Mouse (Mus musculus) ovary, postnatal 36 days (tissue): ENCODE data around the gene 1700093K21Rik.
A peak's percentile ranks its signal among the peaks of the same experiment; 100 is the strongest.
"Not testable (repeated sequence)": the region's sequence is repeated elsewhere in the genome, so short reads cannot be mapped to it uniquely, and the experiment has no call there.

Experiments used
- DNase-seq: peaks from one replicate; pipeline ENCODE4 v3.0.0; 2022; ENCODE audit warnings: low spot score, mixed read lengths

1700093K21Rik gene

DNA sequence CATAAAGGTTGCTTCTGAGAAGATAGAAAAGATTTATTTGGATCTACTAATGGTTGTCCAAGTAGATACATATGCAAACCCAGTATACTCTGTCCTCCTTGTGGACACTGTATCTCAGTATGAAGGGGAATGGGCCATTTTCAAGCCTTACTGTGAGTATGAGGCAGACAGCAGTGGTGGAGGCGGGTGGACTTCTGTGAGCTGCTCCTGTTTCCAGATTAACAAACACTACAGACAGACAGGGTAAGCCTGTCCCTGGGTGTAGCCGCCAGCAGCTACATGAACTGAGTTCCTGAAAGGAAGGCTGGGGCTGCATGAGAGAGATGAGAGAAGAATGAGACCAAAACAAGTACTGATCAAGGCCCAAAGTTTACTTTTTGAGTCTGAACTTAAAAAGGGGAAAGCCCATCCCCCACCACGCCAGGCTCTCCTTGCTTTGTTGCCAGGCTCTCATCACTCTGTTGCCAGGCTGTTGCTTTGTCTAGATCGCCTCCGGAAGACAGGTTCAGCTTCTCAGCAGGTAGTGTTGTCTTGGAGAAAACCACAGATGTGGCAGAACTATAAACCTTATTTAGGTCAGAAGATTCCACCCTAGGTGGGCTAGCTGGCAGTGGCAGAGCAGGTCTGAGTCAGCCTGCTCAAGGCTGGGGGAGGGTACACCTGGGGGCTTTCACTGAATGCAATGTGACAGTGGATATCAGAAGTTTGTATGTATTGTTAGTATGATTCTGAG, at the start of gene 1700093K21Rik:
TSS of gene 1700093K21Rik (minus strand) at position 683 of the 733 bp plus-strand sequence.
- no peak for DNase-seq

DNA sequence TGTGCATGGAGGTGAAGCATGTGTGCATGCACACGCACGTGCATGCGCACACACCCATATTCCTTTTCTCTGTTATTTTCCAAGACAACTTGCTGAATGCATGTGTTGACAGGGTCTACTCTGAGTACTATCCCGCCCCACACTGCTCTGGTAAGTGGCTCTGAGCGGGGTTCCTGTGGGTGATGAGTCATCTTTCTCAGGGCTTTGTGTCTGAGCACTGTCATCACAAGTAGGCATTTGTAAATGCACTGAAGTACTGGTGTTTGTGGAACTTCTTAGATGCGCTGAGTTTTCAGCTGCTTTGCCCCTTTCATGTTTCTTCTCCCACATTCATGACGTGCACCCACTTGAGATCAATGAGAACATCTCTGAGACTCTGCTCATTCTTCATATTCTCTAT, 49.2 kb upstream of the 1700093K21Rik start:
- DNase-seq: no peak

DNA sequence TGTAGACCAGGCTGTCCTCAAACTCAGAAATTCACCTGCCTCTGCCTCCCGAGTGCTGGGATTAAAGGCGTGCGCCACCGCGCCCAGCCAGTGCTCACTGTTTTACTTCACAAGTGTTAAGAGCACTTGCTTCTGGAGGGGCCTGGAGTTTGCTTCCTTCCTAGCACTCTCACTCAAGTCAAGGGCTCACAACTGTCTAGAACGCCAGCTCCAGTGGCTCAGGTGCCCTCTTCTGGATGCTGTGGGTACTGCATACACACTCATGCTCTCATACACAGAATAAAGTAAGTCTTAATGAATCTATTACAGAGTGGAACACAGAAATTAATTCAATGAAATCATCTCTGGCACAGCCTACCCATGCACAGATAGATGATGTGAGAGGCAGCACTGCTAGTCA, 44.8 kb upstream of the 1700093K21Rik start:
- DNase-seq: peak; percentile 62

DNA sequence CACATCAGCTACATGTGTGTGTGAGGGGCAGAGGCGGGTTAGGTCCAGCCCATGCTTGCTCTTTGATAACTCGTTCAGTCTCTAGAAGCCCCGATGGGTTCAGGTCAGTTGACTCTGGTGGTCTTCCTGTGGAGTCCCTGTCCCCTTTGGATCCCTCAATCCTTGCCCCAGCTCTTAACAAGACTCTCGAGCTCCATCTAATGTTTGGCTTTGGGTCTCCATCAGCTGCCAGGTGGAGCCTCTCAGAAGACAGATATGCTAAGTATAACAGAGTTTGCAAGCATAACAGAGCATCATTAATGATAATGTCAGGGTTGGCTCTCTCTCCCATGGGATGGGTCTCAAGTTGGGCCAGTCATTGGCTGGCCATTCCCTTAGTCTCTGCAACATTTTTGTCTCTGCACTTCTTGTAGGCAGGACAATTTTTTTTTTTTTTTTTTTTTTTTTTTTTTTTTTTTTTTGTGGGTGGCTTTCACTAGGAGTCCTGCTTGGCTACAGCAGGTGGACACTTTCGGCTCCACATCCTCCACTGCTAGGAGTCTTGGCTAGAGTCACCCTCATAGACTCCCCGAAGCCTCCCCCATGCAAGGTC, 36.2 kb upstream of the 1700093K21Rik start:
- DNase-seq: no peak

DNA sequence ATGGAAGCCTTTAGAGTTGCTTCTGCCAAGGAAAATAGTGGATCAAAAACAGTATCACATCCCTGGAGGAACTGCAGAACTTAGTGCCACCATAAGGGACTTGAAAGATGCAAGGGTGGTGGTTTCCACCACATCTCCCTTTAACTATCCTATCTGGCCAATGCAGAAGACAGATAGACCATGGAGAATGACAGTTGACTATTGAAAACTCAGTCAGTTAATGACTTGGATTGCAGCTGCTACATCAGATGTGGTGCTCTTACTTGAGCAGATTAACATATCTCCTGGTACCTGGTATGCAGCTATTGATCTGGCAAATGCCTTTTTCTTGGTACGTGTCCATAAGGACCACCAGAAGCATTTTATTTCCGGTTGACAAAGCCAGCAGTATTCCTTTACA, 16.5 kb upstream of the 1700093K21Rik start:
- no peak for DNase-seq

DNA sequence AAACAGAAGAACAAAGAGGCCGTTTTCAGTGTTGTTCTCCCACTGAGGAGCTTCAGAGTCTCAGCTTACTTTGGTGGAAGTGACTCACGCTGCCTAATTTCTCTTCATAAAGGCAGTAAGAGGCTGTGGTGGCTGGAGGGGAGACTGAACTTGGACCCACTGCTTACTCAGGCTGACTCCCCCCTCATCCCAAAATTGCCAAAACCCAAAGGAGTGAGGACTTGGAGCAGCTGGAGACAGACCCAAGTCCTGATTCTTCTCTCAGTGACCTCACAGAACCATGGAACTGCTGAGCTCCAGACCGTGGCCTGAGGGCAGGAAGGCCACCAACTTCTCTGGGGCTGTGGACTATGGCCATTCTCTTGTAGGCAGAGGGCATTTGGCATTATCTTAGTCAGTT, 2.0 kb downstream of the 1700093K21Rik start:
- no peak for DNase-seq

DNA sequence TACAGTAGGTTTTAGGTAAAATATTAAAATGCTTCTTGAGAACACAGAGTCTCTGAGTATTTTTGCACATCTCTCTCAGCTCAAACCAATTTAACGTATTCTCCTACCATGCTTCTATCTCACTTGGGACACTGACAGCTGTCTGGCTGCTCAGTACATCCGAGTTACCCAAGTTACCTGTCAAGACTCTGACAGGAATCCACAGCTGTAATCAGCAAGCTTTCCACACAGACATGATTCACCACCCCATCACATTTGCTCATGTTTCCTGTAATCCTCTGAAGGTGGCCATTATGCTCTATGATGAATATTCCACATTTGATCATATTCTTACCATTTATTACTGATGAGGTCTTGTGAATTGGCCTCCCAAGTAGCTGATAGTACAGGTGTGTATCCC, 5.6 kb downstream of the 1700093K21Rik start:
- DNase-seq: no peak

DNA sequence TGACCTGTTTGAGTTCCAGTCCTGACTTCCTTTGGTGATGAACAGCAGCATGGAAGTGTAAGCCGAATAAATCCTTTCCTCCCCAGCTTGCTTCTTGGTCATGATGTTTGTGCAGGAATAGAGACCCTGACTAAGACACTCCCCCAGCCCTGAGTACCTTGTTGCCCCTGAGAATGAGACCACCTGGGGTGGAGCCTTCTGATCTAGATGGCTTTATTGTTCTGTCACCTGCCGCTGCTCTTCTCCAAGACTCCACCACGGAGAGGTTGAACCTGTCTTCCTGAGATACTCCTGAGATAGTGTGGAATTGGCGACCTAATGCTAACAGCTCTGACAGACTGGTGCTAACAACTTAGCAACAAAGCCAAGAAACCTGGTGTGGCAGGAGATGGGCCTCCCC, 6.2 kb downstream of the 1700093K21Rik start:
- not testable (repeated sequence) for DNase-seq

DNA sequence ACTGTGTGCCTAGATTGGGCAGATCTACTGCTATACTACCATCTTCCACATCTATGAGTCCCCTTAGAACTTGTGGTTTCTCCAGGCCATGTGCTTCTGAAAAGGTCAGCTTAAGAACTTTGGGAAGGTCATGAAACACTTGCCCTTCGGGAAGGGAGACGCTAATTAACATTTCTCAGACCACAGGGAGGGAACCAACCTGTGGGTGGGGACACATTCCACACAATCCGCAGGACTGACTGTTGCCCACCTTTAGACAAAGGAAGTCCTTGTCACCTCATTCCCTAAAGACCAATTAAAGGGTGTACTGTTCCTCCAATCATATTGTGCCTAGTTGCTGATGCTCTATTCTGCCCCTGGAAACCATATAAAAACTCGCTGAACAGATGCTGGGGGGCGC, 16.2 kb downstream of the 1700093K21Rik start:
- not testable (repeated sequence) for DNase-seq

DNA sequence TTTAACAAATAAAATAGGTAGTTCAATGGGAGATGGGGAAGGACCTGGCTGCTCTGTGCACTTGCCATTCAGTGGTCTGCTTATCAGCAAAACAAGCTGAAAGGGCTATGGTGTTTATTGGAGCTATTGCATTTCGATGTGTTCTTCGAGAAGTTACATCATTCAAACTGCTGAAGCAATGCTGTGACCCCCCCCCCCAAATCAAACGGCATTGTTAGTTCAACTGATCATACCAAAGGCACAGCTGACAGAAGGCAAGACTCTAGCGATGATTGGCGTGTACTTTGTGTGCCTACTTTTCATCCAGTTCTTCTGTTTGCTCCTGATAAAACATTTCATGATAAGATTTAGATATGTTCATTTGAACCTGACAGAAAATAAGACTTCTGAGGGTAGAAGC, 22.3 kb downstream of the 1700093K21Rik start:
- DNase-seq: no peak

DNA sequence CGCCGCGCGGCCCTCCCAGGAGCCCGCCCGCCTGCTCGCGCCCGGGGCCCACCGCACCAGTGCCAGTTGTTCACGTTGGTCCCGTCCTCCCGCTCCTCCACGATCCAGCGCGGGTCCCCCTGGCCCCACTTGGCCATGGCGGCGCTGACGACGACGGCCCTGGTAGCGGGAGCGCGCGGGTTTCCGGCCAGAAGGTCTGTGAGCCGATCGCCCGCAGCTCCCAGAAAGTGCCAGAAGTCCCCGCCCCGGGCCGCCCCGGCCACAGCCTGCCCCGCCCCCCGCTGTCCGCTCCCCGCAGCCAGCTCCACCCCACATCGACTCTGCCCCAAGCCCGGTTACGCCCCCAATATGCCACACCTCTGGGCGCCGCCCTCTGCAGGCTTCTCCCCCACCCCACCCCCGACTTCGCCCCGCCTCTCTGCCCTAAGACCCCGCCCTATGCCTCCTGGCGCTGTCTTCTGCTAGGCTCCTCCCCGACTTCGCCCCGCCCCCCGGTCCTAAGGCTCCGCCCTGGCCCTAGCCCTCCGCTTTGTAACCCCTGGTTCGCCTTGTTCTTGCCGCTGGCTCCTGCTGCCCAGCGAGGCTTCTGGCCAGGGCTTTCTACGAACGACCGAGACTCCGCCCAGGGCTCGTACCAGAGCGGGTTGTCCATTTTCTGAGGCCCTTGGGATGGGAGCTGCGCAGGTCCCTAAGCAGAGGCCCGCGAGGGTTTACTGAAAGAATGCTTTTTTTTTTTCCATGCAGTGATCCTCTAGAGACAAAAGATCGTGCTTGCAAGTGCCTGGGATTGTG, 23.0 kb downstream of the 1700093K21Rik start, which contains the start of gene Ahsa2:
TSS of gene Ahsa2 (minus strand) at position 313 of the 792 bp plus-strand sequence.
- peak; percentile 98 for DNase-seq

DNA sequence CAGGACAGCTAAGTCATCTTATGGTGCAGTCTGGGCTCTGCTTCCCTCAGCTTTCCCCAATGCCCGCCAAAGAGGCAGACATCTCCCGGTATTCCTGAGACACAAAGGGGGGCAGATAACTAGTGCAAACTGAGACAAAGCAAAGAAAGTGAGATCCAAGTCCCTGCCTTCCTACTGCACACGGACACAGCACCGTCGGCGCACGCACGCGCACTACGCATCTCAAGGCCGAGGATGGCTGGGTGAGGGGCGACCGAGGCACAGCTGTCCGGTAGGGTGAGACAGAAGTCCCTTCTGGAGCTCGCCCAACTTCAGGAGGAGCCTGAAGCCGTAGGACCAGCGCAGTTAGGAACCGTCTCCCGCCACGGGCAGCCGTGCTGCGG, 23.6 kb downstream of the 1700093K21Rik start:
- DNase-seq: peak; percentile 73

DNA sequence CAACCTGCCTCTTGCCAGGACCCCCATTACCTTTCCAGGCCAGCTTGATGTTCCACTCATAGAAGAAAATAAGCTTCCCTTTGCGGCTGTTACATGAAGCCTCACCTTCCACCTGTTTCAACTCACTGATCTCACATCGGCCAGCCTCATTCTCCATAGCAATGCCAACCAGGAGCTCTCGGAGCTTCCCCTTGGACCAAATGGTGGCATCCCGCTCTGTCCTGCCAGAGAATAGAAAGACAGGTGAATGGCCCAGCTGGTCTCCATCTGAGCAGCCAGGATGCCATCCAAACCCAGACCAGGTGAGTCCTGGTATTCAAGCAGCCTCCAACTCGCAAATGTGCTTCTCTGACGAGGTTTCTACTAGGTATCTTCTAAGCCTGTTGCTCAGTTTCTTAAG, 24.3 kb downstream of the 1700093K21Rik start:
- DNase-seq: no peak

DNA sequence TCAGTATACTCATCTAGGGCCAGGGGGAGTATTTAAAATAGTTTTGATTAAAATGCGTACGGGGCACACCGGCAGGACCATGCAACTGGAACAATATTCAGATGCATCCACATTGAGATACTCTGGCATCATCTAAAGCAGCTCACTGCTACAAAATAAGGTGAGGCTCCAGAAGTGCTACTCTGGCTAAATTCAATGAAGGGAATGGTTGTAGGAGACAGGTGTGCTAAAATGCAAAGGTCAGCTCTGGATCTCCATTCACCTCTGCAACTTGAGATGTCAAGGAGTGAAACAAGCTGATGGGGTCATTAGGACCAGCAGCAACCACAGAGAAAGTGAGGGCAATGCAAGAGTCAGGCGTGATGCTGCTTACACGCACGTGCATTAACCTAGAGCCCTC, 25.7 kb downstream of the 1700093K21Rik start:
- DNase-seq: no peak

DNA sequence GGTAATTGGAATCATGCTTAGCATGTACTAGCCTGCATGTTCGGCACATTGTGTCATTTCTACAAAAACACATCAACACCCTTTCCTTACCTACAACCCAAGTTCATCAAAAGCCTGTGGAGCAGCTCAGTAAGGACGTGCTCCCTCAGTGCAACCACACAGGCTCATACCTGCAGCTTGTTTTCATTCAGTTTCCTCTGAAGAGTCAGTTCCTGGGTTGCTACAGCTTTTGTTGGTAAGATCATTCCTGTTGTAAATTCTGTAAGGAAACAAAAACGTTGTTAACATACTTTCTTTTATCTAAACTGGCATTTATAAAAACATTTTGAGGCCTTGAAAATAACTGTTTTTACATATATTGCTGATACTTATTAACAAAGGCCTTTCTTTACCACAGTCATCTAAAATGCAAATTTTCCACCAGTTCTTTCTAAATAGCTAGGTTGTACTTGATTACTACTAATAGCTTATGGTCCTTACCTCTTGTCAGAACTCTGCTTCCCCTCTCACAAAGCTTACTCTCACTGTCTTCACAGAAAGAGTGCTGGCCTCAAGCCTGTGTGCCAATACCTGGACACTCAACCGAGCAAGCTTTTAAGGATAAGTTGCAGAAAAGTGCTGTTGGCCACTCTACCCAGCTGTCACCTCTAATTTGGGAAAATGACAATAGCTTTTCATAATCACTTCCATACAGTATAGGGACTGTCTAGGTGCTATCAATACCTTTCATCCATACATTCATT, 28.7 kb downstream of the 1700093K21Rik start:
- no peak for DNase-seq

DNA sequence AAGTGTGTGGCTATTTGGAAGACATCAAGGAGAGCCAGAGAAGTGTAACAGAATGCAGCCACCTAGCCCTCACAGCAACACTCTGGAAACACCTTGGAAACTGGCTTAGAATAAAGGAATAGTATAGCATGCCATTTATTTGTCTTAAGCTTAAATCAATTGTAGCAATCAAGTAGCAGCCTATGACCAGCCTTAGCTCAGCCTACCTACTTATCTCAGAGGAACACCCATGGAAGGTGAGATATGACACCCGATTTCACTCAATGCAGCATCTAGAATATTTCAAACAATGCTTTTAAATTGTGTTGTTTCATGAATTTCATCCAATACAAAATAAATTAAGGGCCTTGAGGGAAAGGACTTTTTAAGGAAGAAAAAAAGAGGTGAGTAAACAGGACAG, 31.0 kb downstream of the 1700093K21Rik start:
- DNase-seq: no peak
